Mouse (Mus musculus) forebrain, postnatal 0 days (tissue): Measurements from ENCODE around the gene Ccsap. TPM values are rescaled to one million over a fixed set of nuclear protein-coding genes. Genes with fewer than 3 reads are reported as not detected.

ENCODE experiments used
- ATAC-seq: fragments of 200-750 bp; cut with Nextera tagmentation; 2 replicates; pipeline ENCODE4 v1.8.0; 2017; ENCODE audit warnings: mild to moderate bottlenecking, moderate library complexity
- DNase-seq: peaks from one replicate; pipeline ENCODE4 v3.0.0-alpha.2; 2015
- H3K27ac ChIP-seq: fragments of 300-500 bp; sonication (generic); 2 replicates; pipeline ENCODE4 v1.5.1; 2014; ENCODE audit warnings: low read depth, mild to moderate bottlenecking, antibody characterized with exemption, low read length, moderate library complexity, mixed read lengths
- H3K27me3 ChIP-seq: fragments of 300-500 bp; sonication (generic); 2 replicates; pipeline ENCODE4 v1.6.1; 2014; ENCODE audit warnings: mild to moderate bottlenecking, low read length, mixed read lengths; ENCODE audit not compliant: insufficient read depth
- H3K36me3 ChIP-seq: fragments of 300-500 bp; sonication (generic); 2 replicates; pipeline ENCODE4 v1.6.1; 2014; ENCODE audit warnings: mild to moderate bottlenecking, moderate library complexity; ENCODE audit not compliant: insufficient read depth
- H3K4me1 ChIP-seq: fragments of 300-500 bp; sonication (generic); 2 replicates; pipeline ENCODE4 v1.6.1; 2014; ENCODE audit warnings: antibody characterized with exemption; ENCODE audit not compliant: insufficient read depth
- H3K4me2 ChIP-seq: fragments of 300-500 bp; sonication (generic); 2 replicates; pipeline ENCODE4 v1.6.1; 2014; ENCODE audit warnings: low read depth, mild to moderate bottlenecking, moderate library complexity
- H3K4me3 ChIP-seq: fragments of 300-500 bp; sonication (generic); 2 replicates; pipeline ENCODE4 v1.5.1; 2014; ENCODE audit warnings: low read depth, low read length, mixed read lengths
- H3K9ac ChIP-seq: fragments of 300-500 bp; sonication (generic); 2 replicates; pipeline ENCODE4 v1.6.1; 2014; ENCODE audit warnings: mild to moderate bottlenecking
- H3K9me3 ChIP-seq: fragments of 300-500 bp; sonication (generic); 2 replicates; pipeline ENCODE4 v1.6.1; 2016; ENCODE audit warnings: low read length
- CTCF ChIP-seq: sonication (generic); IDR thresholded peaks from 2 replicates; pipeline ENCODE4 v1.5.1; 2016; ENCODE audit warnings: antibody characterized with exemption, control low read depth, low read depth
- WGBS: fragments of 180-500 bp; shearing (Covaris S2); extraction: QIAGEN DNeasy Blood & Tissue Kit; methylation state at CpG from one replicate; pipeline ENCODE4 v1.1.7; 2014; 5-methylcytosine and 5-hydroxymethylcytosine counted together
- polyA plus RNA-seq: library from polyadenylated mRNA; unstranded; fragments of >200 nt; fragmentation: Nextera tagmentation; extraction: Ambion mirVana; gene quantifications from 2 replicates; pipeline ENCODE4 v1.2.1, GENCODE M21; 2015
- total RNA-seq: library from RNA; depleted of rRNA; stranded (reverse); fragments of >200 nt; gene quantifications from 2 replicates; pipeline ENCODE4 v1.2.3, GENCODE M21; 2014

The Ccsap gene
- total and polyA plus RNA-seq, 2 experiments from 2014 or later = 10.6 to 21.8 TPM

GRCm38 (mm10) chr8:123807852-123808573 lies 52.0 kb downstream of the Ccsap start:
- Histone ChIP-seq H3K27me3 (no peaks in the 10 kb centered on the region), H3K4me2 (peak overlapping the region; percentile 70), H3K36me3 (no peaks in the 10 kb centered on the region), H3K4me3 (no peak overlapping the region), H3K9ac (no peak overlapping the region), H3K27ac (no peak overlapping the region), H3K4me1 (peaks cover 19% of the 10 kb centered on the region), H3K9me3 (no peaks in the 10 kb centered on the region)
- 68% methylated on average over 6 of the region's 6 CpGs for WGBS
- no peak for DNase-seq
- no peak for TF ChIP-seq CTCF
- ATAC-seq = no peak

GRCm38 (mm10) chr8:123807024-123807431 lies 53.0 kb downstream of the Ccsap start:
- Histone ChIP-seq H3K4me3 (peak overlapping the region; percentile 63), H3K27me3 (no peaks in the 10 kb centered on the region), H3K9ac (peak overlapping the region; percentile 83), H3K4me1 (peaks cover 19% of the 10 kb centered on the region), H3K27ac (no peak overlapping the region), H3K9me3 (no peaks in the 10 kb centered on the region), H3K4me2 (peak overlapping the region; percentile 70), H3K36me3 (no peaks in the 10 kb centered on the region)
- ATAC-seq = peak; percentile 32; the same call in 1 of the 2 replicates
- TF ChIP-seq CTCF = no peak
- DNase-seq = peak; percentile 42
- 5% methylated on average over 14 of the region's 14 CpGs for WGBS

GRCm38 (mm10) chr8:123806374-123806935 lies 53.6 kb downstream of the Ccsap start:
- H3K4me2 ChIP-seq = peak overlapping the region; percentile 70
- peak overlapping the region; percentile 78 for H3K27ac ChIP-seq
- peak overlapping the region; percentile 63 for H3K4me3 ChIP-seq
- peak overlapping the region; percentile 83 for H3K9ac ChIP-seq
- ATAC-seq (no peak), DNase-seq (no peak)
- H3K4me1 ChIP-seq = peaks cover 19% of the 10 kb centered on the region
- no peak for TF ChIP-seq CTCF
- no peaks in the 10 kb centered on the region for H3K27me3 ChIP-seq
- WGBS = under 1% methylated on average over 12 of the region's 12 CpGs
- H3K9me3 ChIP-seq = no peaks in the 10 kb centered on the region
- H3K36me3 ChIP-seq = no peaks in the 10 kb centered on the region

- DNase-seq = peak; percentile 92
- Histone ChIP-seq H3K27ac (peak within 1 kb of the TSS; percentile 78), H3K36me3 (no peaks in the 10 kb centered on the region), H3K4me1 (peaks cover 19% of the 10 kb centered on the region), H3K27me3 (no peaks in the 10 kb centered on the region), H3K9ac (peak within 1 kb of the TSS; percentile 83), H3K9me3 (no peaks in the 10 kb centered on the region), H3K4me3 (peak within 1 kb of the TSS; percentile 63), H3K4me2 (peak within 1 kb of the TSS; percentile 70)
- TF ChIP-seq CTCF = 0 out of 2 replicates have a peak, but pooled peaks have one; percentile 1
- WGBS = 1% methylated on average over 45 of the region's 48 CpGs
- ATAC-seq = peak; percentile 90
These were observed 54.2 kb downstream of the Ccsap start, which contains the start of gene Rab4a for GRCm38 (mm10) chr8:123805718-123806373. Gene Rab4a, plus strand, starts transcription at chr8:123805985.

GRCm38 (mm10) chr8:123805209-123805717 lies 54.7 kb downstream of the Ccsap start:
- Histone ChIP-seq H3K4me3 (peak overlapping the region; percentile 63), H3K9me3 (no peaks in the 10 kb centered on the region), H3K9ac (peak overlapping the region; percentile 83), H3K27ac (peak overlapping the region; percentile 78), H3K36me3 (no peaks in the 10 kb centered on the region), H3K4me1 (peaks cover 19% of the 10 kb centered on the region), H3K4me2 (peak overlapping the region; percentile 70), H3K27me3 (no peaks in the 10 kb centered on the region)
- no peak for TF ChIP-seq CTCF
- ATAC-seq (no peak; the same call in 1 of the 2 replicates), DNase-seq (no peak)
- WGBS = 14% methylated on average over 15 of the region's 15 CpGs

- TF ChIP-seq CTCF = no peak
- 81% methylated on average over 7 of the region's 7 CpGs for WGBS
- Histone ChIP-seq H3K4me1 (peaks cover 19% of the 10 kb centered on the region), H3K9me3 (no peaks in the 10 kb centered on the region), H3K4me2 (no peak overlapping the region), H3K4me3 (no peak overlapping the region), H3K36me3 (no peaks in the 10 kb centered on the region), H3K27ac (no peak overlapping the region), H3K27me3 (no peaks in the 10 kb centered on the region), H3K9ac (no peak overlapping the region)
- no peak for DNase-seq
- ATAC-seq = no peak
These were observed 55.4 kb downstream of the Ccsap start for GRCm38 (mm10) chr8:123804586-123804985.
